1 mouse cellular context compared by ENCODE assay signal in the genomic region with DNA sequence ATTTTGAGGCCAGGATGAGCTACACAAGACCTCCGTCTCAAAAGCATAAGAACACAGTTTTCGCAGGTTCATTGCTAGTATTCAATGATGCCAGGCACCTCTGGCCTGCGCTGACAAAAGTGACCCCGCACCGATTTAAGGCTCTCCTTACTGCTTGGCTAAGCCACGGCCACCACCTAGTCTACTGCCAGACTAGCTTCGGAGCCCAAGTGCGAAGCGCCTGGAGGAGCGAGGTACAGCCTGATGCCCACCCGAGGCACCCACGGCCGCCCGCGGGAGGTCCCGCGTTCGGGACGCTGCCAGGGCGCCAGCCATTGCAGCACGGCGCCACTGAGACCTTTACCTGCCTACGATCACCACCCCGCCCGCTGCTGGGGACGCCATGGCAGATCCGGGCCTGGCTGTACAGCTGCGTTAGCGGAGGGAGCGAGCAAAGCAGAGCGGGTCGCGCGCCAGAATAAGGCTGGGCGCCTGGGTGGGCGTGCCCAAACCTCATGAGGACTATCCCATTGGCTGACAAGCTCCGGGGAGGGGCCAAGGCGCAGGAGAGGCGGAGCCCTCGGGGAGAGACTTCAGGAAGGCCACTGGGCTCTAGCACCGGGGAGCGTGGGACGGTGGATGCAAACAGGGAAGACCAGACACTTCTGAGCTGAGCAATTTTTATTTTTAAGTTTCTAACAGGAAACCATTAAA.
A peak's percentile ranks its signal among the peaks of the same experiment; 100 is the strongest.
TF ChIP-seq lines count a peak whose summit lies in the region.

A gene (minus strand): TSS at position 465 of the 693 bp plus-strand sequence.

TF ChIP-seq in CH12.LX, 34 proteins besides CTCF, POLR2A, EP300 and RAD21 (continued from another document):
- no peak for TF ChIP-seq PAX5 (IDR thresholded peaks at IDR 0.05; ENCODE audit: low read length)
- peak; percentile 23; the same call in 1 of the 2 replicates for TF ChIP-seq MXI1 (IDR thresholded peaks at IDR 0.05; ENCODE audit: low read depth, low read length)
- TF ChIP-seq NRF1 (IDR thresholded peaks at IDR 0.05; ENCODE audit: low read depth, low read length), result peak; percentile 47
- TF ChIP-seq MAFK (IDR thresholded peaks at IDR 0.05; ENCODE audit: insufficient replicate concordance, low read length), result no peak
- no peak for TF ChIP-seq RCOR1 (conservative IDR thresholded peaks at IDR 0.05; ENCODE audit: low read depth, low read length)
- TF ChIP-seq E2F4 (IDR thresholded peaks at IDR 0.05; ENCODE audit: insufficient replicate concordance, low read depth, low read length), result no peak
- no peak for TF ChIP-seq MEF2A (IDR thresholded peaks at IDR 0.05; ENCODE audit: borderline replicate concordance, low read depth, low read length)
- TF ChIP-seq KAT2A (IDR thresholded peaks at IDR 0.05; ENCODE audit: insufficient replicate concordance, low read length), result no peak
- TF ChIP-seq UBTF (IDR thresholded peaks at IDR 0.05; ENCODE audit: low read depth, low read length), result peak; percentile 17; the same call in 1 of the 2 replicates
- TF ChIP-seq CHD2 (IDR thresholded peaks at IDR 0.05; ENCODE audit: low read length), result no peak
- no peak for TF ChIP-seq JUND (conservative IDR thresholded peaks at IDR 0.05; ENCODE audit: low read depth, low read length)
- peak; percentile 2; the same call in 1 of the 2 replicates for TF ChIP-seq MAX (IDR thresholded peaks at IDR 0.05; ENCODE audit: low read length)
- TF ChIP-seq ZKSCAN1 (IDR thresholded peaks at IDR 0.05; ENCODE audit: borderline replicate concordance, low read depth, low read length), result no peak
- TF ChIP-seq ZNF384 (IDR thresholded peaks at IDR 0.05; ENCODE audit: low read depth, low read length), result no peak
- TF ChIP-seq MYC (IDR thresholded peaks at IDR 0.05; ENCODE audit: low read depth, low read length), result no peak; the same call in 1 of the 2 replicates
- TF ChIP-seq HCFC1 (IDR thresholded peaks at IDR 0.05; ENCODE audit: low read depth, low read length), result no peak
- no peak for TF ChIP-seq IRF4 (IDR thresholded peaks at IDR 0.05; ENCODE audit: low read depth, low read length)
- TF ChIP-seq ETS1 (conservative IDR thresholded peaks at IDR 0.05; ENCODE audit: low read depth, low read length), result no peak
- no peak for TF ChIP-seq USF1 (IDR thresholded peaks at IDR 0.05; ENCODE audit: low read depth, low read length)
- no peak for TF ChIP-seq USF2 (conservative IDR thresholded peaks at IDR 0.05; ENCODE audit: low read depth, low read length)
